ENCODE assay signal across 26 mouse cellular contexts in genomic region chr12:24966046-24966445, GRCm38 (mm10). TPM values are rescaled to one million over a fixed set of nuclear protein-coding genes. Genes with fewer than 3 reads are reported as not detected.
DNase-seq lines count a peak whose midpoint lies in the region; ATAC-seq and TF ChIP-seq lines count a peak whose summit lies in the region.
"Had no signal": no experiment of that assay in that cellular context is flagged by ENCODE, and none has a peak within 500 bp of the region (broad histone marks: within the 10 kb centered on the region; RNA-seq: fewer than 3 reads in every experiment).

No protein-coding gene starts in this region.

- H3K9me3 ChIP-seq in forebrain, postnatal 0 days (ENCODE audit: low read length): no peaks in the 10 kb centered on the region
- H3K9me3 ChIP-seq in forebrain, embryonic 15.5 days: no peaks in the 10 kb centered on the region
- H3K9me3 ChIP-seq: embryonic facial prominence, embryonic 10.5 days; embryonic facial prominence, embryonic 15.5 days; forebrain, embryonic 12.5 days; hindbrain, embryonic 15.5 days; intestine, embryonic 15.5 days; lung, embryonic 15.5 days had no signal

- intact Hi-C loops in left cerebral cortex, adult 2 months (cut with DNase I): no loop called here
- intact Hi-C loops in left cerebral cortex, postnatal 25 days (cut with DNase I): no loop called here

- no peaks in the 10 kb centered on the region for H3K4me1 ChIP-seq in forebrain, postnatal 0 days (ENCODE audit: insufficient read depth)
- H3K4me1 ChIP-seq in forebrain, embryonic 15.5 days: no peaks in the 10 kb centered on the region
- H3K4me1 ChIP-seq: embryonic facial prominence, embryonic 10.5 days; embryonic facial prominence, embryonic 15.5 days; hindbrain, embryonic 15.5 days; intestine, embryonic 15.5 days; lung, embryonic 15.5 days; neural tube, embryonic 13.5 days had no signal

- no peak overlapping the region for H3K27ac ChIP-seq in forebrain, postnatal 0 days (ENCODE audit: low read depth, low read length)
- H3K27ac ChIP-seq in forebrain, embryonic 15.5 days (replicated peaks): no peak overlapping the region
- H3K27ac ChIP-seq in left cerebral cortex, adult 2 months: peak overlapping the region; percentile 73
- H3K27ac ChIP-seq: embryonic facial prominence, embryonic 10.5 days; embryonic facial prominence, embryonic 15.5 days; forebrain, embryonic 12.5 days; hindbrain, embryonic 15.5 days; intestine, embryonic 15.5 days; limb, embryonic 13.5 days; lung, embryonic 15.5 days; midbrain, embryonic 13.5 days; neural tube, embryonic 13.5 days had no signal

- no peaks in the 10 kb centered on the region for H3K36me3 ChIP-seq in forebrain, postnatal 0 days (ENCODE audit: insufficient read depth)
- H3K36me3 ChIP-seq in forebrain, embryonic 15.5 days: no peaks in the 10 kb centered on the region
- H3K36me3 ChIP-seq: embryonic facial prominence, embryonic 10.5 days; embryonic facial prominence, embryonic 15.5 days; forebrain, embryonic 12.5 days; hindbrain, embryonic 15.5 days; intestine, embryonic 15.5 days; lung, embryonic 15.5 days; neural tube, embryonic 13.5 days had no signal

- no peak for TF ChIP-seq CTCF in forebrain, postnatal 0 days (IDR thresholded peaks at IDR 0.05; ENCODE audit: low read depth)
- no peak for TF ChIP-seq CTCF in left cerebral cortex, adult 2 months (IDR thresholded peaks at IDR 0.05)

- H3K27me3 ChIP-seq in forebrain, postnatal 0 days (ENCODE audit: insufficient read depth, low read length): no peaks in the 10 kb centered on the region
- no peaks in the 10 kb centered on the region for H3K27me3 ChIP-seq in forebrain, embryonic 15.5 days
- H3K27me3 ChIP-seq: embryonic facial prominence, embryonic 15.5 days; forebrain, embryonic 12.5 days; hindbrain, embryonic 15.5 days; intestine, embryonic 15.5 days; limb, embryonic 13.5 days; lung, embryonic 15.5 days; midbrain, embryonic 13.5 days; neural tube, embryonic 13.5 days had no signal

- no peak overlapping the region for H3K9ac ChIP-seq in forebrain, postnatal 0 days
- H3K9ac ChIP-seq in forebrain, embryonic 15.5 days (replicated peaks): no peak overlapping the region
- H3K9ac ChIP-seq: embryonic facial prominence, embryonic 15.5 days; forebrain, embryonic 12.5 days; hindbrain, embryonic 15.5 days; intestine, embryonic 15.5 days; limb, embryonic 13.5 days; lung, embryonic 15.5 days; midbrain, embryonic 13.5 days; neural tube, embryonic 13.5 days had no signal

- no peak for DNase-seq in forebrain, postnatal 0 days
- no peak for DNase-seq in left cerebral cortex, adult 2 months (ENCODE audit: extremely low spot score in 1 of 2, low spot score in 2 of 2)
- DNase-seq in left cerebral cortex, postnatal 25 days (ENCODE audit: low spot score in 2 of 2): no peak
- DNase-seq in cerebellum, adult 9-10 months: peak; percentile 45
- DNase-seq in cerebellum, postnatal 14 days: peak; percentile 57 to 59
- DNase-seq in adrenal gland, adult (ENCODE audit: inconsistent age in 2 of 2, low spot score in 1 of 2): no peak
- DNase-seq: adrenal gland, postnatal 25 days; gastrocnemius, postnatal 14 days; heart, adult 18-20 months; heart, postnatal 36 days; kidney, postnatal 36 days; lung, postnatal 36 days had no signal

- 88% methylated on average over 2 of the region's 2 CpGs for WGBS in forebrain, postnatal 0 days
- 89% methylated on average over 2 of the region's 2 CpGs for WGBS in forebrain, embryonic 15.5 days

- no peak overlapping the region for H3K4me3 ChIP-seq in forebrain, postnatal 0 days (ENCODE audit: low read depth, low read length)
- H3K4me3 ChIP-seq in forebrain, embryonic 15.5 days: no peak overlapping the region
- H3K4me3 ChIP-seq in left cerebral cortex, adult 2 months: no peak overlapping the region
- H3K4me3 ChIP-seq: embryonic facial prominence, embryonic 10.5 days; embryonic facial prominence, embryonic 15.5 days; forebrain, embryonic 12.5 days; hindbrain, embryonic 15.5 days; intestine, embryonic 15.5 days; limb, embryonic 13.5 days; lung, embryonic 15.5 days; midbrain, embryonic 13.5 days; neural tube, embryonic 13.5 days had no signal

- no peak overlapping the region for H3K4me2 ChIP-seq in forebrain, postnatal 0 days (ENCODE audit: low read depth)
- no peak overlapping the region for H3K4me2 ChIP-seq in forebrain, embryonic 15.5 days (replicated peaks)
- H3K4me2 ChIP-seq: embryonic facial prominence, embryonic 15.5 days; forebrain, embryonic 12.5 days; heart, embryonic 11.5 days; hindbrain, embryonic 15.5 days; intestine, embryonic 15.5 days; limb, embryonic 13.5 days; liver, embryonic 11.5 days; lung, embryonic 15.5 days; midbrain, embryonic 13.5 days; neural tube, embryonic 13.5 days had no signal

- 0 out of 2 replicates have a peak, but pooled peaks have one; percentile 16 for ATAC-seq in forebrain, postnatal 0 days
- ATAC-seq in forebrain, embryonic 15.5 days (replicated peaks): no peak
- no peak for ATAC-seq in granulocyte monocyte progenitor cell, adult 5-6 weeks (replicated peaks; ENCODE audit: poor library complexity, severe bottlenecking)
- ATAC-seq: CD4-positive, CD25-positive, alpha-beta regulatory T cell, adult 4 months; intestine, embryonic 15.5 days; midbrain, embryonic 13.5 days had no signal

RNA-seq across cellular contexts. Expression of gene Kidins220, which starts 8.7 kb away (rescaled TPM):
- total RNA-seq in forebrain, postnatal 0 days (2014; rRNA removed): 307 and 394 TPM in 2 replicates
- polyA plus RNA-seq in forebrain, postnatal 0 days (2015; fragmentation: Nextera tagmentation; extraction: Ambion mirVana): 82.2 and 103 TPM in 2 replicates
- 141 and 143 TPM in 2 replicates for polyA plus RNA-seq in forebrain, embryonic 15.5 days (2015; fragmentation: Nextera tagmentation; extraction: Ambion mirVana)
- 100 to 1,000 TPM; 301 to 346 TPM for total RNA-seq in left cerebral cortex, adult 2 months (2021)
- 100 to 1,000 TPM; 286 to 300 TPM for total RNA-seq in left cerebral cortex, postnatal 25 days (2021)
- 31.0 and 34.2 TPM in 2 replicates for total RNA-seq in granulocyte monocyte progenitor cell, adult 5-6 weeks (2014; fragmentation: Nextera tagmentation)
- 40.0 and 64.8 TPM in 2 replicates for total RNA-seq in granulocyte monocyte progenitor cell, adult 5-6 weeks (2017)

Comparison
In these comparisons a context has a peak if more than half of its experiments do, and no peak if none do; other contexts are left out.
1. DNase-seq: peak in cerebellum, adult 9-10 months (single experiment) and cerebellum, postnatal 14 days (2 of 2); none in forebrain, postnatal 0 days (single experiment), left cerebral cortex, adult 2 months (0 of 2), left cerebral cortex, postnatal 25 days (0 of 2) and adrenal gland, adult (0 of 2).